Mouse (Mus musculus): ENCODE results near the gene Olfr924.
"Not testable (repeated sequence)": the region's sequence is repeated elsewhere in the genome, so short reads cannot be mapped to it uniquely, and the experiment has no call there.

Gene Olfr924

GRCm38 (mm10) chr9:38844149-38844548, at the start of gene Olfr924:
Olfr924 (plus strand) TSS chr9:38844449.
- no peak for DNase-seq (ENCODE audit: extremely low read depth, low read depth)

GRCm38 (mm10) chr9:38805696-38806095, 38.6 kb upstream of the Olfr924 start:
- no peak for DNase-seq (ENCODE audit: extremely low read depth, low read depth)

GRCm38 (mm10) chr9:38814314-38814713, 29.9 kb upstream of the Olfr924 start, which contains the start of gene Olfr922:
Olfr922 (plus strand) TSS chr9:38814614.
- DNase-seq (ENCODE audit: extremely low read depth, low read depth) = no peak

GRCm38 (mm10) chr9:38815458-38815986, 28.7 kb upstream of the Olfr924 start:
- DNase-seq (ENCODE audit: extremely low read depth, low read depth) = no peak

- no peak for DNase-seq (ENCODE audit: extremely low read depth, low read depth)
Observed at GRCm38 (mm10) chr9:38826245-38826644, 18.0 kb upstream of the Olfr924 start, which contains the start of gene Olfr923. Olfr923 (plus strand) TSS chr9:38826545.

- DNase-seq (ENCODE audit: extremely low read depth, low read depth) = no peak
Observed at GRCm38 (mm10) chr9:38833027-38833426, 11.2 kb upstream of the Olfr924 start.

- no peak for DNase-seq (ENCODE audit: extremely low read depth, low read depth)
Observed at GRCm38 (mm10) chr9:38854760-38855159, 10.5 kb downstream of the Olfr924 start, which contains the start of gene Olfr26. Olfr26 (plus strand) TSS chr9:38855060.

- not testable (repeated sequence) for DNase-seq (ENCODE audit: extremely low read depth, low read depth)
Observed at GRCm38 (mm10) chr9:38874880-38875279, 30.6 kb downstream of the Olfr924 start.

- DNase-seq (ENCODE audit: extremely low read depth, low read depth) = no peak
Observed at GRCm38 (mm10) chr9:38876826-38877225, 32.6 kb downstream of the Olfr924 start, which contains the start of gene Olfr926. Olfr926 (plus strand) TSS chr9:38877126.
